Mouse (Mus musculus): ENCODE data around the gene Rnf187. TPM values are rescaled to one million over a fixed set of nuclear protein-coding genes. Genes with fewer than 3 reads are reported as not detected.

Rnf187 gene
- polyA plus RNA-seq, 1 experiment: 554 TPM

GRCm38 (mm10) chr11:58948542-58949479, 10.1 kb upstream of the Rnf187 start, which contains the start of gene Hist3h2ba:
Gene Hist3h2ba (plus strand): TSS chr11:58948920.
- DNase-seq (ENCODE audit: extremely low spot score in 1 of 2, low spot score in 1 of 2): peak; percentile 86 to 93

DNA sequence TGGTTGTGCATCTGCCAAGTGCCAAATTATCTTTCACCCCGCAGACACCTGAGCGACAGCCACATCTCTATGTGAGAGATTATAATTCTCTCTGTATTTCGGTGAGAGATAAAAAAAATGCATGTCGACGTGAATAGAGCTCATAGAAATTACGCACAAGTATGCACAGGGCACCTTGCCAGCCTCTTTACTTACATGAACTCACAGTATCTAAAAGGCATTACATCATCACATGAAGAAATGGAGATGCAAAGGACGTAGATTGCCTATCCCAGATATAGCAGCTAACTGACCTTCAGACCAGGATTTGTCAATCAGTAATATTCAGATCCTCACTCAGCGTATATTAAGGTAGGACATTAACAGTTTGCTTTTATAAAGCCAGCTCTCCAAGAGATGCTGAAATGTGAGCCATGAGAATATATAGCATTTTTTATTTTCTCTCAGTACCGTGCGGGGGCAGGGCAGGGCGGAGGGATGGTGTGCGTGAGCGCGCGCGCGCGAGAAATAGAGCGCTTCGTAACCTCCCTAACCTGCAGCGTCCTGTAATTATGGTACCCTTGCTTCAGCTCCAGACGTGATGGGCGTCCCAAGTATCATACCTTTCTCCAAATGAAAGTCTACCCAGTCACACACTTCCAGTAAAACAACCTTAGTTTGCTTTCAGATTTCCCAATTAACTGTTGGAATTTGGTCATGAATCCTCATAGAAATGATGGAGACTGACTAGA, 9.2 kb upstream of the Rnf187 start:
- peak in 1 of 2 experiments; percentile 75 for DNase-seq (ENCODE audit: extremely low spot score in 1 of 2, low spot score in 1 of 2)

DNA sequence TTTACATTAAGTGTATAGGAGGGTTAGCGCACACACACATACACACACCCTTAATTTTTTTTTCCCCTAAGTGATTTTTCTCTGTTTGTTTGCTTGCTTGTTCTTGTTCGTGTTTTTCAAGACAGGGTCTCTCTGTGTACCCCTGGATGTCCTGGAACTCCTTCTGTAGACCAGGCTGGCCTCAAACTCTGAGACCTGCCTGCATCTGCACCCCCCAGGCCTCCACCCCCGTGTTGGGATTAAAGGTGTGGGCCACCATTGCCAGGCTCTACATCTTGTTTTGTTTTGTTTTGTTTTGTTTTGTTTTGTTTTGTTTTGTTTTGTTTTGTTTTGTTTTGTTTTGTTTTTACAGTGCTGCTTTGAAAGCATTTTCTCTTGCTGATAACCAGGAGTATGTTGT, 8.6 kb upstream of the Rnf187 start:
- no peak for DNase-seq (ENCODE audit: extremely low spot score in 1 of 2, low spot score in 1 of 2)

GRCm38 (mm10) chr11:58944136-58944535, 5.4 kb upstream of the Rnf187 start:
- DNase-seq (ENCODE audit: extremely low spot score in 1 of 2, low spot score in 1 of 2): peak in 1 of 2 experiments; percentile 20

DNA sequence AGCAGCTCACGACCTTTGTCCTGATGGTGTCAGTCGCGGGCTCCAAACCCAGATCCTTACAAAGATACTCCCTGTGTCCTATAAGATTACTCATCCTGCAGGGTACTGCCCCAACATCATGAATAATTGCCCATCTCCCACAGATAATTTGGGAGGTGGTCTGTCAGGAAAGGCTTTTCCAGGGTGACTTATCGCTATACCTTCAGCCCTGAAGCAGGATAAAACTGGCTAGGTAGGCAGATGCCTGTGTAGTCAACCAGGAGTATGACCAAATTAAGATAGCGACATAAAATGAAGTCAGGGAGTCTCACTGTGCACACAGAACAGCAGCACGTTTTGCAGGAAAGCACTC, 348 bp upstream of the Rnf187 start:
- DNase-seq (ENCODE audit: extremely low spot score in 1 of 2, low spot score in 1 of 2): no peak

GRCm38 (mm10) chr11:58937909-58938308, 807 bp downstream of the Rnf187 start:
- no peak for DNase-seq (ENCODE audit: extremely low spot score in 1 of 2, low spot score in 1 of 2)

- DNase-seq (ENCODE audit: extremely low spot score in 1 of 2, low spot score in 1 of 2): no peak
These were observed 7.1 kb downstream of the Rnf187 start for GRCm38 (mm10) chr11:58931576-58931975.

- DNase-seq (ENCODE audit: extremely low spot score in 1 of 2, low spot score in 1 of 2): no peak
These were observed 8.5 kb downstream of the Rnf187 start for GRCm38 (mm10) chr11:58930254-58930653.

DNA sequence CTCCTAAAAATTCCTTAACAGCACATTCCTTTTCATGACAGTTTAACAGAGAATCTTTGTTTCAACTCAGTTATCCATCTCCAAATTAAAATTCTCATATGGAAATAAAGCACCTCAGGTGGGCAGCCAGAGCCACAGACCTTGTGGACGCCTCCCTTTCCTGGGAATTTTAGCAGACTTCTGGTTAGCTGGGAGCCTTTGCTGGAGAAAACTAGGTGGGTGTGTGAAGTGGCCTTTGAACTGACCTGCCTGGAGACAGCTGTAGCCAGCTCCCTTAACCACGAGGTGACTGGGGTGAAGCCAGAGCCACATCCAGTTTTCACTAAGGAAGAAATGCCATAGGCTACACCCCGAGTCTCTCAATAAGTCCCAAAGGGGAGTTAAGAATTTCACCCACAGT, 9.1 kb downstream of the Rnf187 start:
- no peak for DNase-seq (ENCODE audit: extremely low spot score in 1 of 2, low spot score in 1 of 2)

- DNase-seq (ENCODE audit: extremely low spot score in 1 of 2, low spot score in 1 of 2): no peak
These were observed 9.7 kb downstream of the Rnf187 start for GRCm38 (mm10) chr11:58929055-58929454.

GRCm38 (mm10) chr11:58927790-58928651, 10.7 kb downstream of the Rnf187 start:
- no peak for DNase-seq (ENCODE audit: extremely low spot score in 1 of 2, low spot score in 1 of 2)

GRCm38 (mm10) chr11:58927053-58927452, 11.7 kb downstream of the Rnf187 start:
- no peak for DNase-seq (ENCODE audit: extremely low spot score in 1 of 2, low spot score in 1 of 2)

GRCm38 (mm10) chr11:58926651-58927050, 12.1 kb downstream of the Rnf187 start:
- no peak for DNase-seq (ENCODE audit: extremely low spot score in 1 of 2, low spot score in 1 of 2)

DNA sequence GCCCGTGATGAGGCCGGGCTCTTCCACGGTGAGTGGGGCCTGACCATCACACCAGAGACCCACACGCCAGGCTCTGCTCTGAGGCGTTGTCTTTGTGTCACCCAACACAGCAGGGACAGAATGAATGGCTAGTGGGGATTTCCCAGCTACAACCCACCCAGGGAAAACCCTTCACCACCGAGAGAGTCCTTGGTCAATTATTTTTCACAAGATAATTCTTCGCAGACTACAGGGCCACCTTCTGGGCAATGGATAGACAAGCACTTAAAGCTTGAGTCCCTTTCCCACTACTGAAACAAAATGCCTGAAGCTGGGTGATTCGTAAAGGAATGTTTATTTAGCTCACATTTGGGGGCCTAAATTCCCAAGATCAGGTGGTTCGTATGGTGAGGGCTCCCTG, 16.3 kb downstream of the Rnf187 start:
- no peak for DNase-seq (ENCODE audit: extremely low spot score in 1 of 2, low spot score in 1 of 2)

DNA sequence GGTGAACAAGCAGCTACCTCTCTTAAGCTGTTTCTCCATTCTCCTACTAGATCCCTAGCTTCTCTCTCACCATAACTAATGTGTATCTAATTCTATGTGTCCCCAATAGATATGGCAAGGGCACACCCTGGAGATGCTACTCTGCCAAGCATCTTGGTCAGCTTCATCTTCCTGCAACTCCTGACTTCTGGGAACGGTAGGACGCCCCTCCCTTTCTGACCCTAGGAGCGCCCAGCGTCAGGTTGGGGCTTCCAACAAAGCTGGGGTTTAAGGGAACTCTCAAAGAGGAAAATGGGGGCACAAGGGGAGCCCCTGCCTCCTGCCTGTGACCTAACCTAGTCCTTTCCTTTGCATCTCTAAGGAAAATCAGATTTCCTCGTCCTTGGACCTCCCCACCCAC, 20.0 kb downstream of the Rnf187 start:
- no peak for DNase-seq (ENCODE audit: extremely low spot score in 1 of 2, low spot score in 1 of 2)

GRCm38 (mm10) chr11:58917745-58918366, 20.9 kb downstream of the Rnf187 start, which contains the start of gene Btnl10:
Gene Btnl10 (plus strand): TSS chr11:58917908.
- DNase-seq (ENCODE audit: extremely low spot score in 1 of 2, low spot score in 1 of 2): no peak

GRCm38 (mm10) chr11:58916879-58917744, 21.6 kb downstream of the Rnf187 start:
- peak in 1 of 2 experiments; percentile 53 for DNase-seq (ENCODE audit: extremely low spot score in 1 of 2, low spot score in 1 of 2)

DNA sequence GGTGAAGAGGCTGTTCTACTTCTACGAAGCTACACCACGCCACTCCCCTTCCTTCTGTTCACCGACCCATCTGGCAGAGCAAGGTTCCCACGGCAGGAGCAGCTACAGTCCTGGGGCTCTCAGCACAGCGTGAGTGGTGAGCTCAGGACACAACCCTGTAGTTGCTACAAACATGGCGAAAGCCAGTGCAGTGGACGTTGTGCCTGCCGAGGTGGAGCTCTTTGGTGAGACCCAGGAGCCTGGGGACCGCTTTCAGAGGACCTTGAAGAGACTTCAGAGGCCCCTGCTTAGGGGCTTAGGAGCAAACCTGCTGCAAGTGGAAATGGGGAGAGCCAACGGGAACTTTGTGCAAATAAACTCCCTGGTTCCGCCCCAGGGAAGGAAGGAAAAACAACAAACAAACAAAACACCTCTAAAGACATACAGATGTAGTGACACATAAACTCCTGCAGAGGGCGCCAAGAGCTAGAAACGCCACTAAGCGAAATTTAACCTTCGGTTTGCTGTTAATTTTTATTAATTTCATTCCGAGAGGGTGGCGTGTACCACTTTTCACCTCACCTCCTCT, 24.2 kb downstream of the Rnf187 start:
- DNase-seq (ENCODE audit: extremely low spot score in 1 of 2, low spot score in 1 of 2): peak in 1 of 2 experiments; percentile 39

- no peak for DNase-seq (ENCODE audit: extremely low spot score in 1 of 2, low spot score in 1 of 2)
These were observed 24.9 kb downstream of the Rnf187 start for GRCm38 (mm10) chr11:58913776-58914175.

Measured in frontal cortex, adult 2 months (tissue).